Mouse (Mus musculus) CH12.LX (cell line): ENCODE data around the gene Iqcf3.

ENCODE experiments used
- CTCF ChIP-seq, 2 experiments: IDR thresholded peaks in 1 of 2; conservative IDR thresholded peaks in 1 of 2; 2 replicates each; pipeline ENCODE4 v1.5.1; 2011 to 2012; ENCODE audit warnings: low read depth in 2 of 2, low read length in 2 of 2, improper control_type of control experiment in 1 of 2, inconsistent platforms in 1 of 2, mild to moderate bottlenecking in 1 of 2, moderate library complexity in 1 of 2
- EP300 ChIP-seq: IDR thresholded peaks from 2 replicates; pipeline ENCODE4 v1.6.1; 2011; ENCODE audit warnings: low read length, improper control_type of control experiment
- HCFC1 ChIP-seq: IDR thresholded peaks from 2 replicates; pipeline ENCODE4 v1.6.1; 2012; ENCODE audit warnings: low read depth, mild to moderate bottlenecking, inconsistent platforms, low read length, improper control_type of control experiment
- MAFK ChIP-seq: IDR thresholded peaks from 2 replicates; pipeline ENCODE4 v1.6.1; 2011; ENCODE audit warnings: low read length, improper control_type of control experiment; ENCODE audit not compliant: insufficient replicate concordance
- MXI1 ChIP-seq: IDR thresholded peaks from 2 replicates; pipeline ENCODE4 v1.6.1; 2011; ENCODE audit warnings: mild to moderate bottlenecking, low read depth, low read length, improper control_type of control experiment
- MYC ChIP-seq: IDR thresholded peaks from 2 replicates; pipeline ENCODE4 v1.6.1; 2011; ENCODE audit warnings: low read depth, mild to moderate bottlenecking, improper control_type of control experiment, low read length
- POLR2A ChIP-seq: IDR thresholded peaks from 2 replicates; pipeline ENCODE4 v1.6.1; 2011; ENCODE audit warnings: low read depth, mild to moderate bottlenecking, improper control_type of control experiment, low read length
- POLR2AphosphoS2 ChIP-seq: IDR thresholded peaks from 2 replicates; pipeline ENCODE4 v1.6.1; 2011; ENCODE audit warnings: low read depth, low read length, improper control_type of control experiment
- SIN3A ChIP-seq: IDR thresholded peaks from 2 replicates; pipeline ENCODE4 v1.6.1; 2012; ENCODE audit warnings: low read length, improper control_type of control experiment, inconsistent platforms
- UBTF ChIP-seq: IDR thresholded peaks from 2 replicates; pipeline ENCODE4 v1.6.1; 2012; ENCODE audit warnings: low read depth, mild to moderate bottlenecking, inconsistent platforms, low read length, improper control_type of control experiment, moderate library complexity
- USF1 ChIP-seq: IDR thresholded peaks from 2 replicates; pipeline ENCODE4 v1.6.1; 2014; ENCODE audit warnings: low read depth, mild to moderate bottlenecking, inconsistent platforms, low read length, improper control_type of control experiment
- ZMIZ1 ChIP-seq: IDR thresholded peaks from 2 replicates; pipeline ENCODE4 v1.6.1; 2012; ENCODE audit warnings: low read depth, mild to moderate bottlenecking, inconsistent platforms, low read length, improper control_type of control experiment

DNA sequence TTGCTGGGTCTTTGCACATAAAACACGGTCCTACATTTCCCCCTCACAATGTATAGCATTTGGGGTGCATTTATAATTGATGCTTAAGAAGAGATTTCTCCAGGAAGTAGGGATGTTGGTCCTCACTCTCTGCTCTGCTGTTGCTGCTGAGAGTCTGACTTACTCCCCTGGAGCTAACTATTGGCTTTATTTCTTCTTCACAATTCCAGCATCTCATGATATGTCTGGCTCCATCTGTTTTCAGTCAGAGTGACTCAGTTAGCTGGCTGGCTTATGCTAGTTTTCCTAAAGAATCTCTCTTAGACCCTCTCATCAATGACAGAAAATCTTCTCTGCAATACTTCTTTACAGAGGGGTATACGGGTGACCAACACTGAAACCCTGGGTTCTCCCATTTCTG is 14.7 kb upstream of the Iqcf3 start:
- TF ChIP-seq CTCF (conservative IDR thresholded peaks at IDR 0.05 in 1 of 2, IDR thresholded peaks at IDR 0.05 in 1 of 2; ENCODE audit: low read depth in 2 of 2, low read length in 2 of 2) = no peak
- no peak for TF ChIP-seq MAFK
- TF ChIP-seq SIN3A = no peak
- no peak for TF ChIP-seq HCFC1
- no peak for TF ChIP-seq EP300
- no peak for TF ChIP-seq MXI1
- no peak for TF ChIP-seq ZMIZ1
- no peak for TF ChIP-seq USF1
- TF ChIP-seq UBTF = no peak
- no peak for TF ChIP-seq POLR2AphosphoS2
- no peak for TF ChIP-seq MYC
- TF ChIP-seq POLR2A = no peak
